Mouse (Mus musculus) neural tube, embryonic 13.5 days (tissue): Measurements from ENCODE around the gene Ibtk. TPM values are rescaled to one million over a fixed set of nuclear protein-coding genes. Genes with fewer than 3 reads are reported as not detected.

Experiments used
- ATAC-seq: fragments of 200-750 bp; cut with Nextera tagmentation; 2 replicates; pipeline ENCODE4 v1.8.0; 2017; ENCODE audit warnings: low read depth, mild to moderate bottlenecking, moderate TSS enrichment, moderate library complexity
- H3K27ac ChIP-seq: fragments of 300-500 bp; sonication (generic); replicated peaks from 2 replicates; pipeline ENCODE4 v1.5.1; 2015; ENCODE audit warnings: moderate library complexity, mild to moderate bottlenecking, inconsistent platforms
- H3K27me3 ChIP-seq: fragments of 300-500 bp; sonication (generic); 2 replicates; pipeline ENCODE4 v1.6.1; 2015; ENCODE audit warnings: mild to moderate bottlenecking, inconsistent platforms
- H3K36me3 ChIP-seq: fragments of 300-500 bp; sonication (generic); 2 replicates; pipeline ENCODE4 v1.6.1; 2015; ENCODE audit warnings: mild to moderate bottlenecking, inconsistent platforms
- H3K4me1 ChIP-seq: fragments of 300-500 bp; sonication (generic); replicated peaks from 2 replicates; pipeline ENCODE4 v1.6.1; 2015; ENCODE audit warnings: inconsistent platforms
- H3K4me2 ChIP-seq: fragments of 300-500 bp; sonication (generic); 2 replicates; pipeline ENCODE4 v1.6.1; 2015; ENCODE audit warnings: inconsistent platforms, mild to moderate bottlenecking, moderate library complexity
- H3K4me3 ChIP-seq: fragments of 300-500 bp; sonication (generic); 2 replicates; pipeline ENCODE4 v1.5.1; 2015; ENCODE audit warnings: mild to moderate bottlenecking, inconsistent platforms
- H3K9ac ChIP-seq: fragments of 300-500 bp; sonication (generic); 2 replicates; pipeline ENCODE4 v1.6.1; 2015; ENCODE audit warnings: moderate library complexity, mild to moderate bottlenecking, inconsistent platforms
- H3K9me3 ChIP-seq: fragments of 300-500 bp; sonication (generic); 2 replicates; pipeline ENCODE4 v1.6.1; 2016; ENCODE audit warnings: inconsistent platforms
- WGBS: fragments of 180-500 bp; shearing (Covaris S2); methylation state at CpG from one replicate; pipeline ENCODE4 v1.1.7; 2015; 5-methylcytosine and 5-hydroxymethylcytosine counted together
- polyA plus RNA-seq: library from polyadenylated mRNA; unstranded; fragments of >200 nt; fragmentation: Nextera tagmentation; extraction: Ambion mirVana; gene quantifications from 2 replicates; pipeline ENCODE4 v1.2.1, GENCODE M21; 2015

The Ibtk gene
- polyA plus RNA-seq, 1 experiment from 2014 or later = 24.5 TPM

- Histone ChIP-seq H3K4me1 (peaks cover 23% of the 10 kb centered on the region), H3K27me3 (no peaks in the 10 kb centered on the region), H3K4me2 (peak overlapping the region; percentile 71), H3K4me3 (peak overlapping the region; percentile 82), H3K9me3 (no peaks in the 10 kb centered on the region), H3K27ac (peak overlapping the region; percentile 99), H3K36me3 (no peaks in the 10 kb centered on the region), H3K9ac (peak overlapping the region; percentile 97)
- WGBS = 36% methylated on average over 5 of the region's 5 CpGs
- ATAC-seq = peak; percentile 16; the same call in 1 of the 2 replicates
These were observed 882 bp upstream of the Ibtk start for GRCm38 (mm10) chr9:85749922-85750509.

- no peaks in the 10 kb centered on the region for H3K27me3 ChIP-seq
- 2% methylated on average over 43 of the region's 43 CpGs for WGBS
- peaks cover under 1% of the 10 kb centered on the region; the same call in 1 of the 2 replicates for H3K36me3 ChIP-seq
- no peaks in the 10 kb centered on the region for H3K9me3 ChIP-seq
- peaks cover 23% of the 10 kb centered on the region for H3K4me1 ChIP-seq
- peak overlapping the region; percentile 99 for H3K27ac ChIP-seq
- peak overlapping the region; percentile 97 for H3K9ac ChIP-seq
- peak; percentile 84 for ATAC-seq
- peak overlapping the region; percentile 82 for H3K4me3 ChIP-seq
- H3K4me2 ChIP-seq = peak overlapping the region; percentile 71
These were observed 661 bp downstream of the Ibtk start for GRCm38 (mm10) chr9:85748204-85749141.

GRCm38 (mm10) chr9:85745566-85745965 is 3.6 kb downstream of the Ibtk start:
- H3K4me1 ChIP-seq = peaks cover 23% of the 10 kb centered on the region
- H3K4me3 ChIP-seq = no peak overlapping the region
- 97% methylated on average over 2 of the region's 2 CpGs for whole genome bisulfite sequencing

GRCm38 (mm10) chr9:85743358-85743757 is 5.8 kb downstream of the Ibtk start:
- 89% methylated on average over 11 of the region's 11 CpGs for WGBS
- Histone ChIP-seq H3K4me3 (no peak overlapping the region), H3K36me3 (peaks cover 29% of the 10 kb centered on the region), H3K9me3 (no peaks in the 10 kb centered on the region), H3K4me2 (no peak overlapping the region), H3K27me3 (no peaks in the 10 kb centered on the region), H3K4me1 (peaks cover 15% of the 10 kb centered on the region), H3K27ac (no peak overlapping the region), H3K9ac (no peak overlapping the region)
- no peak for ATAC-seq

More at GRCm38 (mm10) chr9:85745566-85745965, 3.6 kb downstream of the Ibtk start:
- no peaks in the 10 kb centered on the region for H3K9me3 ChIP-seq
- no peak overlapping the region for H3K9ac ChIP-seq
- no peak for ATAC-seq
- H3K27me3 ChIP-seq = no peaks in the 10 kb centered on the region
- H3K4me2 ChIP-seq = no peak overlapping the region
- H3K36me3 ChIP-seq = peaks cover 19% of the 10 kb centered on the region
- H3K27ac ChIP-seq = no peak overlapping the region

GRCm38 (mm10) chr9:85742107-85742506 is 7.0 kb downstream of the Ibtk start:
- Histone ChIP-seq H3K4me1 (peaks cover 5% of the 10 kb centered on the region), H3K9me3 (no peaks in the 10 kb centered on the region), H3K9ac (peak overlapping the region; percentile 31; the same call in 1 of the 2 replicates), H3K27me3 (no peaks in the 10 kb centered on the region), H3K36me3 (peaks cover 32% of the 10 kb centered on the region), H3K4me3 (no peak overlapping the region), H3K4me2 (no peak overlapping the region), H3K27ac (no peak overlapping the region)
- WGBS = 93% methylated on average over 4 of the region's 4 CpGs
- ATAC-seq = no peak

GRCm38 (mm10) chr9:85739279-85739678 is 9.9 kb downstream of the Ibtk start:
- 89% methylated on average over 4 of the region's 4 CpGs for WGBS
- Histone ChIP-seq H3K9ac (no peak overlapping the region), H3K27ac (no peak overlapping the region), H3K4me1 (no peaks in the 10 kb centered on the region; the same call in 1 of the 2 replicates), H3K36me3 (peaks cover 51% of the 10 kb centered on the region), H3K27me3 (no peaks in the 10 kb centered on the region), H3K4me2 (no peak overlapping the region), H3K4me3 (no peak overlapping the region), H3K9me3 (no peaks in the 10 kb centered on the region)
- ATAC-seq = no peak

- Histone ChIP-seq H3K9me3 (no peaks in the 10 kb centered on the region), H3K27ac (no peak overlapping the region), H3K4me3 (no peak overlapping the region), H3K4me2 (no peak overlapping the region), H3K36me3 (peaks cover 66% of the 10 kb centered on the region), H3K27me3 (no peaks in the 10 kb centered on the region), H3K4me1 (no peaks in the 10 kb centered on the region), H3K9ac (no peak overlapping the region)
- ATAC-seq = no peak
- WGBS = 94% methylated on average over 4 of the region's 4 CpGs
These were observed 14.3 kb downstream of the Ibtk start for GRCm38 (mm10) chr9:85734821-85735220.

- H3K4me3 ChIP-seq = no peak overlapping the region
- H3K27me3 ChIP-seq = no peaks in the 10 kb centered on the region
- peaks cover 78% of the 10 kb centered on the region for H3K36me3 ChIP-seq
- no peak for ATAC-seq
- no peaks in the 10 kb centered on the region for H3K9me3 ChIP-seq
- 93% methylated on average over 9 of the region's 9 CpGs for WGBS
- no peaks in the 10 kb centered on the region for H3K4me1 ChIP-seq
- no peak overlapping the region for H3K4me2 ChIP-seq
- H3K27ac ChIP-seq = no peak overlapping the region
- H3K9ac ChIP-seq = no peak overlapping the region
These were observed 25.1 kb downstream of the Ibtk start for GRCm38 (mm10) chr9:85724078-85724477.

- Histone ChIP-seq H3K4me3 (no peak overlapping the region), H3K9me3 (no peaks in the 10 kb centered on the region), H3K4me1 (no peaks in the 10 kb centered on the region), H3K27ac (no peak overlapping the region), H3K36me3 (peaks cover 87% of the 10 kb centered on the region), H3K27me3 (no peaks in the 10 kb centered on the region), H3K4me2 (no peak overlapping the region), H3K9ac (no peak overlapping the region)
- no peak for ATAC-seq
- 90% methylated on average over 7 of the region's 7 CpGs for WGBS
These were observed 31.8 kb downstream of the Ibtk start for GRCm38 (mm10) chr9:85717336-85717735.

- ATAC-seq = no peak
- Histone ChIP-seq H3K4me3 (no peak overlapping the region), H3K4me2 (no peak overlapping the region), H3K9ac (no peak overlapping the region), H3K27me3 (no peaks in the 10 kb centered on the region), H3K36me3 (peaks cover 84% of the 10 kb centered on the region), H3K27ac (no peak overlapping the region), H3K4me1 (no peaks in the 10 kb centered on the region), H3K9me3 (no peaks in the 10 kb centered on the region)
- 92% methylated on average over 6 of the region's 6 CpGs for WGBS
These were observed 41.8 kb downstream of the Ibtk start for GRCm38 (mm10) chr9:85707302-85707701.

GRCm38 (mm10) chr9:85701981-85702380 is 47.2 kb downstream of the Ibtk start:
- Histone ChIP-seq H3K4me3 (no peak overlapping the region), H3K9ac (no peak overlapping the region), H3K27ac (no peak overlapping the region), H3K36me3 (peaks cover 56% of the 10 kb centered on the region), H3K4me2 (no peak overlapping the region), H3K4me1 (no peaks in the 10 kb centered on the region), H3K9me3 (no peaks in the 10 kb centered on the region), H3K27me3 (no peaks in the 10 kb centered on the region)
- no peak for ATAC-seq
- 90% methylated on average over 5 of the region's 5 CpGs for whole genome bisulfite sequencing

- no peaks in the 10 kb centered on the region for H3K27me3 ChIP-seq
- WGBS = 96% methylated on average over 3 of the region's 3 CpGs
- H3K36me3 ChIP-seq = peaks cover 24% of the 10 kb centered on the region
- no peak overlapping the region for H3K9ac ChIP-seq
- no peaks in the 10 kb centered on the region for H3K4me1 ChIP-seq
- H3K4me2 ChIP-seq = no peak overlapping the region
- no peak overlapping the region for H3K4me3 ChIP-seq
- no peaks in the 10 kb centered on the region for H3K9me3 ChIP-seq
- H3K27ac ChIP-seq = no peak overlapping the region
- ATAC-seq = no peak
These were observed 53.5 kb downstream of the Ibtk start for GRCm38 (mm10) chr9:85695606-85696005.
